Mouse (Mus musculus): Measurements from ENCODE around the gene Hdac1. TPM values are rescaled to one million over a fixed set of nuclear protein-coding genes. Genes with fewer than 3 reads are reported as not detected.

Gene Hdac1
- polyA plus RNA-seq, 1 experiment from 2014 or later, result 91.7 TPM

- WGBS, result 75% methylated on average over 6 of the region's 6 CpGs
- Histone ChIP-seq H3K27me3 (replicated peaks; ENCODE audit: control insufficient read depth, insufficient read depth, low read length) (no peaks in the 10 kb centered on the region), H3K4me1 (replicated peaks; ENCODE audit: control insufficient read depth, insufficient read depth, low read length) (no peaks in the 10 kb centered on the region), H3K9me3 (ENCODE audit: control insufficient read depth) (no peaks in the 10 kb centered on the region), H3K27ac (ENCODE audit: low read depth, low read length) (no peak overlapping the region), H3K9ac (ENCODE audit: low read depth, low read length) (no peak overlapping the region), H3K4me3 (ENCODE audit: low read depth, low read length) (no peak overlapping the region), H3K4me2 (replicated peaks; ENCODE audit: low read depth) (no peak overlapping the region), H3K36me3 (ENCODE audit: control insufficient read depth, insufficient read depth) (no peaks in the 10 kb centered on the region)
- no peak for ATAC-seq
- no peak for TF ChIP-seq CTCF (IDR thresholded peaks at IDR 0.05; ENCODE audit: low read depth)
Measured at GRCm38 (mm10) chr4:129565139-129565538, 22.6 kb upstream of the Hdac1 start.

GRCm38 (mm10) chr4:129563718-129564117 lies 21.2 kb upstream of the Hdac1 start:
- ATAC-seq, result peak; percentile 65
- H3K36me3 ChIP-seq (ENCODE audit: control insufficient read depth, insufficient read depth), result no peaks in the 10 kb centered on the region
- no peak for TF ChIP-seq CTCF (IDR thresholded peaks at IDR 0.05; ENCODE audit: low read depth)
- H3K27ac ChIP-seq (ENCODE audit: low read depth, low read length), result no peak overlapping the region
- 16% methylated on average over 8 of the region's 8 CpGs for whole genome bisulfite sequencing
- H3K9ac ChIP-seq (ENCODE audit: low read depth, low read length), result no peak overlapping the region
- no peak overlapping the region for H3K4me2 ChIP-seq (replicated peaks; ENCODE audit: low read depth)
- H3K4me1 ChIP-seq (replicated peaks; ENCODE audit: control insufficient read depth, insufficient read depth, low read length), result no peaks in the 10 kb centered on the region
- H3K27me3 ChIP-seq (replicated peaks; ENCODE audit: control insufficient read depth, insufficient read depth, low read length), result no peaks in the 10 kb centered on the region
- no peaks in the 10 kb centered on the region for H3K9me3 ChIP-seq (ENCODE audit: control insufficient read depth)
- no peak overlapping the region for H3K4me3 ChIP-seq (ENCODE audit: low read depth, low read length)

DNA sequence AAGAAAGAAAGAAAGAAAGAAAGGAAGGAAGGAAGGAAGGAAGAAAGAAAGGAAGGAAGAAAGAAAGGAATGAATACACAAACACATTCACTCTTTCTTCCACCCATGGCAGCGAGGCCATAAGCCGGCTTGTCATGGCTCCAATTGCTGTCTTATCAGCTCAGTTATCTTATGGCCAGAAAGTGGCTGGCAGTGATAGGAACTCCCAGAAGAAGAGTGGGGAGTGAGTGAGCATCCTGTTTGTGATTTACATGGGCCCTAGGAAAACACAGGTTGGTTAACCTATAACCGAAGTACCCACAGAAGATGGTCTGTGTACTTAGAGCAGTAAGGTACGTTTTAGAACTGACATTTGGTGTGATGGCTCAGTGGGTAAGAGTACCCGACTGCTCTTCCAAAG lies 18.7 kb upstream of the Hdac1 start:
- no peak for ATAC-seq
- WGBS, result 59% methylated on average over 5 of the region's 5 CpGs
- TF ChIP-seq CTCF (IDR thresholded peaks at IDR 0.05; ENCODE audit: low read depth), result no peak
- H3K9ac ChIP-seq (ENCODE audit: low read depth, low read length), result no peak overlapping the region
- H3K27ac ChIP-seq (ENCODE audit: low read depth, low read length), result no peak overlapping the region
- no peak overlapping the region for H3K4me2 ChIP-seq (replicated peaks; ENCODE audit: low read depth)
- H3K4me3 ChIP-seq (ENCODE audit: low read depth, low read length), result no peak overlapping the region
- H3K27me3 ChIP-seq (replicated peaks; ENCODE audit: control insufficient read depth, insufficient read depth, low read length), result no peaks in the 10 kb centered on the region
- H3K4me1 ChIP-seq (replicated peaks; ENCODE audit: control insufficient read depth, insufficient read depth, low read length), result no peaks in the 10 kb centered on the region
- no peaks in the 10 kb centered on the region for H3K36me3 ChIP-seq (ENCODE audit: control insufficient read depth, insufficient read depth)
- H3K9me3 ChIP-seq (ENCODE audit: control insufficient read depth), result no peaks in the 10 kb centered on the region

GRCm38 (mm10) chr4:129558321-129558955 lies 15.9 kb upstream of the Hdac1 start:
- 90% methylated on average over 12 of the region's 12 CpGs for WGBS

GRCm38 (mm10) chr4:129557256-129557808 lies 14.8 kb upstream of the Hdac1 start:
- Histone ChIP-seq H3K4me3 (ENCODE audit: low read depth, low read length) (no peak overlapping the region), H3K36me3 (ENCODE audit: control insufficient read depth, insufficient read depth) (no peaks in the 10 kb centered on the region), H3K4me1 (replicated peaks; ENCODE audit: control insufficient read depth, insufficient read depth, low read length) (no peaks in the 10 kb centered on the region), H3K27me3 (replicated peaks; ENCODE audit: control insufficient read depth, insufficient read depth, low read length) (no peaks in the 10 kb centered on the region), H3K4me2 (replicated peaks; ENCODE audit: low read depth) (peak overlapping the region; percentile 79; the same call in 1 of the 2 replicates), H3K9ac (ENCODE audit: low read depth, low read length) (no peak overlapping the region), H3K27ac (ENCODE audit: low read depth, low read length) (no peak overlapping the region), H3K9me3 (ENCODE audit: control insufficient read depth) (no peaks in the 10 kb centered on the region)
- no peak for TF ChIP-seq CTCF (IDR thresholded peaks at IDR 0.05; ENCODE audit: low read depth)
- ATAC-seq, result no peak
- 75% methylated on average over 9 of the region's 9 CpGs for WGBS

More at GRCm38 (mm10) chr4:129558321-129558955, 15.9 kb upstream of the Hdac1 start:
- TF ChIP-seq CTCF (IDR thresholded peaks at IDR 0.05; ENCODE audit: low read depth), result no peak
- no peak overlapping the region for H3K27ac ChIP-seq (ENCODE audit: low read depth, low read length)
- H3K9ac ChIP-seq (ENCODE audit: low read depth, low read length), result no peak overlapping the region
- no peak overlapping the region for H3K4me3 ChIP-seq (ENCODE audit: low read depth, low read length)
- no peak overlapping the region for H3K4me2 ChIP-seq (replicated peaks; ENCODE audit: low read depth)
- H3K9me3 ChIP-seq (ENCODE audit: control insufficient read depth), result no peaks in the 10 kb centered on the region
- H3K36me3 ChIP-seq (ENCODE audit: control insufficient read depth, insufficient read depth), result no peaks in the 10 kb centered on the region
- H3K27me3 ChIP-seq (replicated peaks; ENCODE audit: control insufficient read depth, insufficient read depth, low read length), result no peaks in the 10 kb centered on the region
- no peaks in the 10 kb centered on the region for H3K4me1 ChIP-seq (replicated peaks; ENCODE audit: control insufficient read depth, insufficient read depth, low read length)
- ATAC-seq, result no peak

DNA sequence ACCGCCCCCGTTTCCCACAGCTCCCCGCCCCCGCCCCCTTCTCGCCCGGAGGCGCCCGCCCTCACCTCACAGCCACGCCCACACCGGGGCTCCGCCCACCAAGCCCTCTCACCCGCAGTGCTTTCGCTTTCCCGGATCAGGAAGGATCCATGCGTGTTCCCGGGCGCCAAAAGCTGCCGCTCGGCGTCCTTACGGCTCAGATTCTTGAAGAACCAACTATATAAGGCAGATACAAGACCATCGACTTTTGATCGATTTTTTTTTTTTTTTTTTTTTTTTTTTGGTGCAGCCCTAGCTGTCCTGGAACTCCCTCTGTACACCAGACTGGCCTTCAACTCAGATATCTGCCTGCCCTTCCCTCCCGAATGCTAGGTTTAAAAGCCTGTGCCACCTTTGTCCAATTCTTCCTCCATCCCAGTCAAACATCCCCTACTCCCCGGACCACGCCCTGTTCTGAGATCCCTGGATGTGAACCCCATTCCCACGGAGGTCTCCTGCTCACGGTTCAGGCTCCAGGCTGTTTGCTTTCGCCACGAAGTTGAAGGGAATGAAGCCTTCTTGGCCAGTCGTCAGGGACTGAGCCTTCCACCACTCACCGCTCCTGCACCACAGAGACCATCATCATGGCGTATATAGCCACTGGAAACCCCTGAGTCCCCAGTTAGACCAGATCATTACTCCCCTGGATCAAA lies 14.2 kb upstream of the Hdac1 start:
- no peaks in the 10 kb centered on the region for H3K27me3 ChIP-seq (replicated peaks; ENCODE audit: control insufficient read depth, insufficient read depth, low read length)
- peak overlapping the region; percentile 41; the same call in 1 of the 2 replicates for H3K27ac ChIP-seq (ENCODE audit: low read depth, low read length)
- WGBS, result 6% methylated on average over 33 of the region's 33 CpGs
- H3K9ac ChIP-seq (ENCODE audit: low read depth, low read length), result peak overlapping the region; percentile 57
- H3K4me2 ChIP-seq (replicated peaks; ENCODE audit: low read depth), result peak overlapping the region; percentile 79
- H3K4me1 ChIP-seq (replicated peaks; ENCODE audit: control insufficient read depth, insufficient read depth, low read length), result no peaks in the 10 kb centered on the region
- no peaks in the 10 kb centered on the region for H3K9me3 ChIP-seq (ENCODE audit: control insufficient read depth)
- peak overlapping the region; percentile 42 for H3K4me3 ChIP-seq (ENCODE audit: low read depth, low read length)
- H3K36me3 ChIP-seq (ENCODE audit: control insufficient read depth, insufficient read depth), result no peaks in the 10 kb centered on the region
- no peak for TF ChIP-seq CTCF (IDR thresholded peaks at IDR 0.05; ENCODE audit: low read depth)
- peak; percentile 85 for ATAC-seq

Data from intestine, postnatal 0 days (tissue).